In genomic region chr3:67352128-67352762, GRCm38 (mm10) we compare ENCODE assay signal across 7 mouse cellular contexts. TPM values are rescaled to one million over a fixed set of nuclear protein-coding genes. Genes with fewer than 3 reads are reported as not detected.
A peak's percentile ranks its signal among the peaks of the same experiment; 100 is the strongest.
DNase-seq lines count a peak whose midpoint lies in the region; ATAC-seq and TF ChIP-seq lines count a peak whose summit lies in the region.

No protein-coding gene starts in this region.

- no peak overlapping the region for H3K4me2 ChIP-seq in embryonic facial prominence, embryonic 11.5 days (ENCODE audit: low read depth, low read length)

- H3K36me3 ChIP-seq in thymus, adult 2 months (ENCODE audit: control insufficient read depth, insufficient read depth, low read length) = no peaks in the 10 kb centered on the region
- no peaks in the 10 kb centered on the region for H3K36me3 ChIP-seq in embryonic facial prominence, embryonic 11.5 days (replicated peaks; ENCODE audit: control insufficient read depth, insufficient read depth, low read depth, low read length)

- ATAC-seq in embryonic facial prominence, embryonic 11.5 days (replicated peaks; ENCODE audit: insufficient number of reproducible peaks, low FRiP score, low TSS enrichment, low read depth) = 0 out of 2 replicates have a peak, but pooled peaks have one; percentile 29

- TF ChIP-seq POLR2A in thymus, adult 2 months (IDR thresholded peaks at IDR 0.05; ENCODE audit: control insufficient read depth, extremely low read depth, insufficient read depth, low read length, poor library complexity) = no peak

- H3K4me3 ChIP-seq in thymus, adult 2 months (ENCODE audit: control insufficient read depth, insufficient read depth, low read length) = no peak overlapping the region
- H3K4me3 ChIP-seq in embryonic facial prominence, embryonic 11.5 days (ENCODE audit: low read depth, low read length) = no peak overlapping the region

- H3K27me3 ChIP-seq in thymus, adult 2 months (ENCODE audit: control insufficient read depth, insufficient read depth, low read length) = no peaks in the 10 kb centered on the region
- no peaks in the 10 kb centered on the region for H3K27me3 ChIP-seq in embryonic facial prominence, embryonic 11.5 days (ENCODE audit: control insufficient read depth, insufficient read depth, low read length)

- TF ChIP-seq CTCF in thymus, adult 2 months (IDR thresholded peaks at IDR 0.05; ENCODE audit: borderline replicate concordance, control insufficient read depth, extremely low read depth, insufficient read depth, low read length, poor library complexity) = no peak

- peak; percentile 41 for DNase-seq in thymus, adult 2 months
- no peak for DNase-seq in thymus, adult 18-20 months
- DNase-seq in adrenal gland, postnatal 25 days = peak; percentile 49
- peak; percentile 70 for DNase-seq in embryonic facial prominence, embryonic 11.5 days (ENCODE audit: low spot score)
- peak; percentile 45 for DNase-seq in kidney, adult 9 months
- peak; percentile 34 for DNase-seq in lung, postnatal 25 days (ENCODE audit: low spot score)
- peak; percentile 15 for DNase-seq in right cerebral cortex, postnatal 25 days

- H3K9ac ChIP-seq in embryonic facial prominence, embryonic 11.5 days (replicated peaks; ENCODE audit: low read length) = no peak overlapping the region

- WGBS in thymus, adult 2 months = 48% methylated on average over 5 of the region's 5 CpGs
- WGBS in embryonic facial prominence, embryonic 11.5 days = 42% methylated on average over 5 of the region's 5 CpGs

- H3K27ac ChIP-seq in thymus, adult 2 months (ENCODE audit: control insufficient read depth, insufficient read depth, low read length) = no peak overlapping the region
- H3K27ac ChIP-seq in embryonic facial prominence, embryonic 11.5 days (replicated peaks; ENCODE audit: low read depth, low read length) = no peak overlapping the region

- no peaks in the 10 kb centered on the region for H3K9me3 ChIP-seq in embryonic facial prominence, embryonic 11.5 days (replicated peaks; ENCODE audit: control insufficient read depth, low read length)

- peaks cover 4% of the 10 kb centered on the region for H3K4me1 ChIP-seq in thymus, adult 2 months (replicated peaks; ENCODE audit: control insufficient read depth, insufficient read depth, low read length)
- no peaks in the 10 kb centered on the region for H3K4me1 ChIP-seq in embryonic facial prominence, embryonic 11.5 days (ENCODE audit: control insufficient read depth, insufficient read depth, low read length)

RNA-seq across cellular contexts. Expression of gene Mlf1, which starts 21.7 kb away (rescaled TPM):
- 0.31 and 2.2 TPM in 2 replicates for polyA plus RNA-seq in thymus, adult 2 months (2012; rRNA removed)
- 4.1 and 4.9 TPM in 2 replicates for total RNA-seq in adrenal gland, postnatal 25 days (2021)
- polyA plus RNA-seq in embryonic facial prominence, embryonic 11.5 days (2014; fragmentation: Nextera tagmentation; extraction: Ambion mirVana) = 27.5 and 33.0 TPM in 2 replicates

RNA-seq across cellular contexts. Expression of gene Gm17402, which starts 22.7 kb away (rescaled TPM):
- not detected in 2 replicates for polyA plus RNA-seq in thymus, adult 2 months (2012; rRNA removed)
- not detected in 2 replicates for total RNA-seq in adrenal gland, postnatal 25 days (2021)
- polyA plus RNA-seq in embryonic facial prominence, embryonic 11.5 days (2014; fragmentation: Nextera tagmentation; extraction: Ambion mirVana) = not detected in 2 replicates

Comparison
In these comparisons a context has a peak if more than half of its experiments do, and no peak if none do; other contexts are left out.
1. DNase-seq: peak in thymus, adult 2 months (single experiment), adrenal gland, postnatal 25 days (single experiment), embryonic facial prominence, embryonic 11.5 days (single experiment), kidney, adult 9 months (single experiment), lung, postnatal 25 days (single experiment) and right cerebral cortex, postnatal 25 days (single experiment); none in thymus, adult 18-20 months (0 of 2).